Mouse (Mus musculus) hindbrain, embryonic 16.5 days (tissue): ENCODE measurements around the gene Rnf168. TPM values are rescaled to one million over a fixed set of nuclear protein-coding genes. Genes with fewer than 3 reads are reported as not detected.
"Not testable (repeated sequence)": the region's sequence is repeated elsewhere in the genome, so short reads cannot be mapped to it uniquely, and the experiment has no call there.

Source experiments
- ATAC-seq: fragments of 200-750 bp; cut with Nextera tagmentation; 2 replicates; pipeline ENCODE4 v1.8.0; 2017; ENCODE audit warnings: moderate TSS enrichment, moderate library complexity
- H3K27ac ChIP-seq: fragments of 300-500 bp; sonication (generic); 2 replicates; pipeline ENCODE4 v1.5.1; 2014; ENCODE audit warnings: low read depth, mild to moderate bottlenecking, control low read depth, low read length, moderate library complexity
- H3K27me3 ChIP-seq: fragments of 300-500 bp; sonication (generic); replicated peaks from 2 replicates; pipeline ENCODE4 v1.6.1; 2014; ENCODE audit warnings: low read length; ENCODE audit not compliant: control insufficient read depth, insufficient read depth
- H3K36me3 ChIP-seq: fragments of 300-500 bp; sonication (generic); 2 replicates; pipeline ENCODE4 v1.6.1; 2014; ENCODE audit warnings: mild to moderate bottlenecking, low read length, moderate library complexity, mixed read lengths; ENCODE audit not compliant: control insufficient read depth, insufficient read depth
- H3K4me1 ChIP-seq: fragments of 300-500 bp; sonication (generic); 2 replicates; pipeline ENCODE4 v1.6.1; 2014; ENCODE audit warnings: low read depth, low read length; ENCODE audit not compliant: control insufficient read depth, insufficient read depth
- H3K4me2 ChIP-seq: fragments of 300-500 bp; sonication (generic); 2 replicates; pipeline ENCODE4 v1.6.1; 2014; ENCODE audit warnings: mild to moderate bottlenecking, low read length, control low read depth, moderate library complexity
- H3K4me3 ChIP-seq: fragments of 300-500 bp; sonication (generic); 2 replicates; pipeline ENCODE4 v1.5.1; 2014; ENCODE audit warnings: mild to moderate bottlenecking, low read length, control low read depth, moderate library complexity
- H3K9ac ChIP-seq: fragments of 300-500 bp; sonication (generic); 2 replicates; pipeline ENCODE4 v1.6.1; 2014; ENCODE audit warnings: low read depth, mild to moderate bottlenecking, control low read depth, low read length, moderate library complexity
- H3K9me3 ChIP-seq: fragments of 300-500 bp; sonication (generic); 2 replicates; pipeline ENCODE4 v1.6.1; 2014; ENCODE audit warnings: mild to moderate bottlenecking, low read length, moderate library complexity; ENCODE audit not compliant: control insufficient read depth
- WGBS: fragments of 180-500 bp; shearing (Covaris S2); extraction: QIAGEN DNeasy Blood & Tissue Kit; methylation state at CpG from one replicate; pipeline ENCODE4 v1.1.7; 2014; 5-methylcytosine and 5-hydroxymethylcytosine counted together
- polyA plus RNA-seq: library from polyadenylated mRNA; unstranded; fragments of >200 nt; fragmentation: Nextera tagmentation; extraction: Ambion mirVana; gene quantifications from 2 replicates; pipeline ENCODE4 v1.2.1, GENCODE M21; 2015

Rnf168 gene
- polyA plus RNA-seq: 23.4 and 23.8 TPM in 2 replicates

GRCm38 (mm10) chr16:32277308-32278256 lies at the start of gene Rnf168:
Gene Rnf168, plus strand, starts transcription at chr16:32277459.
- Histone ChIP-seq H3K9me3 (no peaks in the 10 kb centered on the region), H3K4me3 (peak within 1 kb of the TSS; percentile 93), H3K9ac (peak within 1 kb of the TSS; percentile 94), H3K36me3 (no peaks in the 10 kb centered on the region), H3K4me1 (peaks cover 18% of the 10 kb centered on the region), H3K27ac (peak within 1 kb of the TSS; percentile 96), H3K4me2 (peak within 1 kb of the TSS; percentile 60), H3K27me3 (no peaks in the 10 kb centered on the region)
- ATAC-seq: peak; percentile 95
- WGBS: under 1% methylated on average over 54 of the region's 75 CpGs

GRCm38 (mm10) chr16:32232050-32232449 lies 45.2 kb upstream of the Rnf168 start:
- H3K27ac ChIP-seq, H3K4me3 ChIP-seq, H3K27me3 ChIP-seq, H3K36me3 ChIP-seq, H3K4me2 ChIP-seq, H3K9me3 ChIP-seq, H3K9ac ChIP-seq, ATAC-seq, H3K4me1 ChIP-seq: not testable (repeated sequence)
- 82% methylated on average over 3 of the region's 3 CpGs for WGBS

- ATAC-seq: no peak
- 92% methylated on average over 19 of the region's 19 CpGs for WGBS
These were observed 39.2 kb upstream of the Rnf168 start for GRCm38 (mm10) chr16:32237930-32238680.

DNA sequence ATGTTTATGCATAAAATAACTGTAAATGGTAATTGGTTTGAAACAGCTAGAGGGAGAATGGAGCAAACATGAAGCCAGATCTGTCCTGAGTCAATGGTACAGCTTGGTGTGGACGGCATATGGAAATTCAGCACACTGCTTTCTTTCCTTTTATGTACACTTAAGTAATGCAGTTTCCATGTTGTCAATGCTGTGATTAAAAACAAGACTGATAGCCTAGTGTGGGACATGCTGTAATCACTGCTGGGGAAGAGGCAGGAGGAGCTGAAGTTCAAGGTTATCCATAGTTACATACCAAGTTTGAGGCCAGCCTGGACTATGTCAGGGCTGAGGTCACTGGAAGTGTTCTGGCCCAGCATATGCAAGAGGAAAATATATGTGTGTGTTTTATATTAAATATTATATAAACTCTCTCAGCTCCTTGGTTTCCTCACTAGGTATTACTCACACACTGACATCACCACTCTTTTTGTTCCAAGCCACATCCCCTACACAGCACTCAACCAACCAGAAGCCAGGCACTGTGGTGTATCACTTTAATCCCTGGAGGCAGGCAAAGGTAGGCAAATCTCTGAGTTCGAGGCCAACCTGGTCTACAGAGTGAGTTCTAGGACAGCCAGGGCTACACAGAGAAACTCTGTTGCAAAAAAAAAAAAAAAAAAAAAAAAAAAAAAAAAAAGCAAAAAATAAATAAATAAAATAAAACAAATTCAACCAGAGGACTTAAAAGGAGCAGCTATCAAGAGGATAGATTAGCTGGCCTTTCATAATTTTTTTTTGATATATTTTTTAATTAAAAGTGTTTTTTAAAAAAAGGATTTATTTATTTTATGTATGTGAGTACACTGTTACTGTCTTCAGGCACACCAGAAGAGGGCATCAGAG lies 37.6 kb upstream of the Rnf168 start:
- Histone ChIP-seq H3K36me3 (peaks cover 7% of the 10 kb centered on the region; the same call in 1 of the 2 replicates), H3K27ac (no peak overlapping the region), H3K4me3 (no peak overlapping the region), H3K4me2 (no peak overlapping the region), H3K4me1 (peaks cover under 1% of the 10 kb centered on the region), H3K27me3 (no peaks in the 10 kb centered on the region), H3K9me3 (no peaks in the 10 kb centered on the region), H3K9ac (no peak overlapping the region)
- 87% methylated on average over 2 of the region's 2 CpGs for WGBS
- no peak for ATAC-seq

More at GRCm38 (mm10) chr16:32237930-32238680, 39.2 kb upstream of the Rnf168 start:
- Histone ChIP-seq H3K4me2 (no peak overlapping the region), H3K4me1 (no peaks in the 10 kb centered on the region), H3K9ac (no peak overlapping the region), H3K36me3 (peaks cover 7% of the 10 kb centered on the region; the same call in 1 of the 2 replicates), H3K27ac (no peak overlapping the region), H3K9me3 (no peaks in the 10 kb centered on the region), H3K4me3 (no peak overlapping the region), H3K27me3 (no peaks in the 10 kb centered on the region)

DNA sequence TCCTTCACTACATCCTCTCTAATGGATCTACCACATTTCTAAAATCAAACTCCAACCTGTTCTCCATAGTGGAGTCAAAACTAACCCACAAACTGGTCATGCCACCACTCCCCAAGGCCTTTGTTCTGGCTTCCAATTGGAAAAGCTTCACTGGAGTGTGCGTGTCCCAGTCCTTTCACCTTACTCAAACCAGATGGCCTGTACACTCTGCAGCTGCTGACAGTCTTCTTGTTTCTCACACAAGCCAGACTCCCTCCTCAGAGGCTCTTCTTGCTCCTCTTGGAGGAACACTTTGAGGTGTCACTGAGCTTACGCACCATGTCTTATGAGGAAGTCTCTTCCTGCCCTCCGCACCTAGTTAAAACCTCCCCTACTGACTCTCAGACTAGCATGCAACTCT lies 33.4 kb upstream of the Rnf168 start:
- Histone ChIP-seq H3K4me2 (no peak overlapping the region), H3K9ac (no peak overlapping the region), H3K27ac (no peak overlapping the region), H3K27me3 (no peaks in the 10 kb centered on the region), H3K9me3 (no peaks in the 10 kb centered on the region), H3K4me1 (peaks cover 24% of the 10 kb centered on the region), H3K4me3 (no peak overlapping the region), H3K36me3 (no peaks in the 10 kb centered on the region)
- 88% methylated on average over 3 of the region's 3 CpGs for WGBS
- ATAC-seq: no peak

- WGBS: 0% methylated on average over 41 of the region's 41 CpGs
- H3K4me2 ChIP-seq: peak overlapping the region; percentile 81
- H3K9ac ChIP-seq: peak overlapping the region; percentile 96
- ATAC-seq: peak; percentile 53; the same call in 1 of the 2 replicates
- peak overlapping the region; percentile 99 for H3K4me3 ChIP-seq
- H3K36me3 ChIP-seq: no peaks in the 10 kb centered on the region
- H3K4me1 ChIP-seq: peaks cover 24% of the 10 kb centered on the region
- no peaks in the 10 kb centered on the region for H3K27me3 ChIP-seq
- H3K27ac ChIP-seq: peak overlapping the region; percentile 95
- H3K9me3 ChIP-seq: no peaks in the 10 kb centered on the region
These were observed 30.9 kb upstream of the Rnf168 start for GRCm38 (mm10) chr16:32246351-32246791.

- Histone ChIP-seq H3K9me3 (no peaks in the 10 kb centered on the region), H3K4me2 (peak within 1 kb of the TSS; percentile 81), H3K36me3 (peaks cover 3% of the 10 kb centered on the region; the same call in 1 of the 2 replicates), H3K27ac (peak within 1 kb of the TSS; percentile 95), H3K9ac (peak within 1 kb of the TSS; percentile 96), H3K4me3 (peak within 1 kb of the TSS; percentile 99), H3K27me3 (no peaks in the 10 kb centered on the region), H3K4me1 (peaks cover 24% of the 10 kb centered on the region)
- under 1% methylated on average over 47 of the region's 48 CpGs for WGBS
- peak; percentile 99 for ATAC-seq
These were observed 30.3 kb upstream of the Rnf168 start, which contains the start of the genes Fbxo45 and Wdr53 for GRCm38 (mm10) chr16:32246952-32247370. Gene Fbxo45, minus strand, starts transcription at chr16:32247158. Gene Wdr53, plus strand, starts transcription at chr16:32247227.

GRCm38 (mm10) chr16:32264225-32264624 lies 13.0 kb upstream of the Rnf168 start:
- ATAC-seq, H3K36me3 ChIP-seq, H3K27ac ChIP-seq, H3K9ac ChIP-seq, H3K4me1 ChIP-seq, H3K27me3 ChIP-seq, H3K4me3 ChIP-seq, H3K9me3 ChIP-seq, H3K4me2 ChIP-seq: not testable (repeated sequence)
- 93% methylated on average over 2 of the region's 2 CpGs for WGBS
